Mouse (Mus musculus) liver, embryonic 15.5 days (tissue): Measurements from ENCODE around the gene Il13. TPM values are rescaled to one million over a fixed set of nuclear protein-coding genes. Genes with fewer than 3 reads are reported as not detected.
A peak's percentile ranks its signal among the peaks of the same experiment; 100 is the strongest.

Source experiments
- ATAC-seq: fragments of 200-750 bp; cut with Nextera tagmentation; 2 replicates; pipeline ENCODE4 v1.8.0; 2017; ENCODE audit warnings: moderate number of reproducible peaks, mild to moderate bottlenecking, moderate library complexity; ENCODE audit not compliant: insufficient read depth
- H3K27ac ChIP-seq: fragments of 300-500 bp; sonication (generic); replicated peaks from 2 replicates; pipeline ENCODE4 v1.5.1; 2015; ENCODE audit warnings: mild to moderate bottlenecking, inconsistent platforms
- H3K27me3 ChIP-seq: fragments of 300-500 bp; sonication (generic); 2 replicates; pipeline ENCODE4 v1.6.1; 2015; ENCODE audit warnings: mild to moderate bottlenecking, inconsistent platforms
- H3K36me3 ChIP-seq: fragments of 300-500 bp; sonication (generic); replicated peaks from 2 replicates; pipeline ENCODE4 v1.6.1; 2015; ENCODE audit warnings: moderate library complexity, mild to moderate bottlenecking, inconsistent platforms
- H3K4me1 ChIP-seq: fragments of 300-500 bp; sonication (generic); replicated peaks from 2 replicates; pipeline ENCODE4 v1.6.1; 2015; ENCODE audit warnings: inconsistent platforms
- H3K4me2 ChIP-seq: fragments of 300-500 bp; sonication (generic); 2 replicates; pipeline ENCODE4 v1.6.1; 2015; ENCODE audit warnings: moderate library complexity, mild to moderate bottlenecking, inconsistent platforms
- H3K4me3 ChIP-seq: fragments of 300-500 bp; sonication (generic); replicated peaks from 2 replicates; pipeline ENCODE4 v1.5.1; 2015; ENCODE audit warnings: mild to moderate bottlenecking, inconsistent platforms
- H3K9ac ChIP-seq: fragments of 300-500 bp; sonication (generic); 2 replicates; pipeline ENCODE4 v1.6.1; 2015; ENCODE audit warnings: moderate library complexity, mild to moderate bottlenecking, inconsistent platforms
- H3K9me3 ChIP-seq: fragments of 300-500 bp; sonication (generic); replicated peaks from 2 replicates; pipeline ENCODE4 v1.6.1; 2016; ENCODE audit warnings: inconsistent platforms
- WGBS: fragments of 180-500 bp; shearing (Covaris S2); methylation state at CpG from one replicate; pipeline ENCODE4 v1.1.7; 2015; ENCODE audit warnings: mixed read lengths; ENCODE audit not compliant: insufficient replicate concordance; 5-methylcytosine and 5-hydroxymethylcytosine counted together
- polyA plus RNA-seq: library from polyadenylated mRNA; unstranded; fragments of >200 nt; fragmentation: Nextera tagmentation; extraction: Ambion mirVana; gene quantifications from 2 replicates; pipeline ENCODE4 v1.2.1, GENCODE M21; 2015

The Il13 gene
- polyA plus RNA-seq, 1 experiment from 2014 or later = not detected

DNA sequence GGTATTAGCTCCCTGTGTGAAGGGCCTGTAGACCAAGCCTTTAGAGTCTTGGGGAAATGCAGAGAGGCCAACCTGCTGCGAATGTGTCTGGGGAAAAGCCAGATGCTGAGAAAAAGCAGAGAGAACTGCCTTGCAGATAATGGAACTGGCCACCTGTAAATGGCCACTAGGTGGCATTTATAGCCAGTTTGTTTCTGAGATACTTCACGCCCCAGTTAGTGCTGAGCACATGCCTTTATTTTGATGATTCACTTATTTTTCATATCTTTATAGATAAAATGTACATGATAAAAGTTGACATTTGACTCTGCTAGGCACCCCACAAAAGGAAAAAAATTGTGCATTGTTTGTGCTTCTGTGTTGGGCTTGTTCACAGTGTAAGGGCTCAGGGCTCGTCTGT, 49.7 kb downstream of the Il13 start:
- 51% methylated on average over 3 of the region's 3 CpGs for WGBS
- ATAC-seq = no peak
- peak overlapping the region; percentile 41; the same call in 1 of the 2 replicates for H3K27ac ChIP-seq

DNA sequence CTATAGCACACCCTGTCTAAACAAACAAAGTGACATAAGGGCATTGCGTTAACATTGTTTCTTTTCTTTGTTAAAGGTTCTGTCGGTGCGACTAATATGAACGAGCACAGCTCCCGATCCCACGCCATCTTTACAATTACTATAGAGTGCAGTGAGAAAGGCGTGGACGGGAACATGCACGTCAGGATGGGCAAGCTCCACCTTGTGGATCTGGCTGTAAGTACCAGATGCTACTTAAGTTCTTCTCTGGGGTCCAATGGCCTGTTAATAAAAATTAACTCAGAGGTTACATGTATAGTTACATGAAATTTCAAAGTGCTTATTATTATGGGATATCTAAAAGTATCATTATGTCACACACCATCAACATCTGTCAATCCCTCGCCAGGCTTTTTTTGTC, 51.4 kb downstream of the Il13 start:
- no peak overlapping the region for H3K4me2 ChIP-seq
- no peaks in the 10 kb centered on the region for H3K9me3 ChIP-seq
- H3K9ac ChIP-seq = no peak overlapping the region
- peaks cover 4% of the 10 kb centered on the region; the same call in 1 of the 2 replicates for H3K4me1 ChIP-seq
- no peak overlapping the region for H3K27ac ChIP-seq
- ATAC-seq = no peak
- no peaks in the 10 kb centered on the region for H3K27me3 ChIP-seq
- H3K4me3 ChIP-seq = no peak overlapping the region
- WGBS = 76% methylated on average over 10 of the region's 10 CpGs
- H3K36me3 ChIP-seq = peaks cover 18% of the 10 kb centered on the region; the same call in 1 of the 2 replicates

More for the DNA sequence above, 49.7 kb downstream of the Il13 start:
- Histone ChIP-seq H3K36me3 (peaks cover 18% of the 10 kb centered on the region; the same call in 1 of the 2 replicates), H3K4me2 (no peak overlapping the region), H3K4me1 (peaks cover 4% of the 10 kb centered on the region; the same call in 1 of the 2 replicates), H3K9ac (no peak overlapping the region), H3K4me3 (no peak overlapping the region), H3K9me3 (no peaks in the 10 kb centered on the region), H3K27me3 (no peaks in the 10 kb centered on the region)

Other genes with a start within 250 kb of the Il13 start
- gene Leap2, start 211.5 kb downstream of the Il13 start, polyA plus RNA-seq = 49.7 and 54.7 TPM in 2 replicates
- 473 and 512 TPM in 2 replicates for gene Uqcrq, start 203.9 kb downstream of the Il13 start, polyA plus RNA-seq
- gene Gdf9, start 203.7 kb downstream of the Il13 start, polyA plus RNA-seq = 0.13 and 0.24 TPM in 2 replicates
- 0.09 and 0.13 TPM in 2 replicates for gene Gm10447, start 177.6 kb downstream of the Il13 start, polyA plus RNA-seq
- gene Shroom1, start 177.5 kb downstream of the Il13 start, polyA plus RNA-seq = 2.9 and 4.0 TPM in 2 replicates
- not detected in 2 replicates for gene Gm9837, start 164.2 kb downstream of the Il13 start, polyA plus RNA-seq
- gene Gm9945, start 154.5 kb downstream of the Il13 start, polyA plus RNA-seq = 0.62 and 0.99 TPM in 2 replicates
- gene Sowaha, start 154.4 kb downstream of the Il13 start, polyA plus RNA-seq = 18.7 and 23.0 TPM in 2 replicates
- gene Sept8, start 115.4 kb downstream of the Il13 start, polyA plus RNA-seq = 18.2 and 18.3 TPM in 2 replicates
- 7.3 and 7.5 TPM in 2 replicates for gene Kif3a, start 67.3 kb downstream of the Il13 start, polyA plus RNA-seq
- 0.35 and 0.52 TPM in 2 replicates for gene Il4, start 16.0 kb downstream of the Il13 start, polyA plus RNA-seq
- gene Rad50, start 72.6 kb upstream of the Il13 start, polyA plus RNA-seq = 11.8 and 12.7 TPM in 2 replicates
- gene Il5, start 86.1 kb upstream of the Il13 start, polyA plus RNA-seq = not detected in 2 replicates
- 11.9 and 13.6 TPM in 2 replicates for gene Irf1, start 135.3 kb upstream of the Il13 start, polyA plus RNA-seq
- gene Gm17334, start 138.5 kb upstream of the Il13 start, polyA plus RNA-seq = 0.16 TPM in 1 of 2 replicates, not detected in the other
- not detected in 2 replicates for gene Gm12216, start 224.6 kb upstream of the Il13 start, polyA plus RNA-seq